Mouse (Mus musculus) embryonic stem cell, embryonic (primary cell): ENCODE measurements around the gene Gm5678.

ENCODE experiments used
- CTCF ChIA-PET, 4 experiments: fragments of 300-600 bp in 2 of 4; fragments of 350-600 bp in 2 of 4; sonication (Branson Sonifier 250); formaldehyde crosslinking; loops; one replicate each; lab custom pipeline; 2022; ENCODE audit warnings: inconsistent platforms in 2 of 4; lab: Charles Lee
- POLR2A ChIA-PET, 4 experiments: fragments of 300-600 bp in 2 of 4; fragments of 350-600 bp in 2 of 4; sonication (Branson Sonifier 250); formaldehyde crosslinking; loops; one replicate each; lab custom pipeline; 2022; ENCODE audit warnings: antibody characterized with exemption in 4 of 4, inconsistent platforms in 1 of 4; lab: Charles Lee

Gm5678 gene

DNA sequence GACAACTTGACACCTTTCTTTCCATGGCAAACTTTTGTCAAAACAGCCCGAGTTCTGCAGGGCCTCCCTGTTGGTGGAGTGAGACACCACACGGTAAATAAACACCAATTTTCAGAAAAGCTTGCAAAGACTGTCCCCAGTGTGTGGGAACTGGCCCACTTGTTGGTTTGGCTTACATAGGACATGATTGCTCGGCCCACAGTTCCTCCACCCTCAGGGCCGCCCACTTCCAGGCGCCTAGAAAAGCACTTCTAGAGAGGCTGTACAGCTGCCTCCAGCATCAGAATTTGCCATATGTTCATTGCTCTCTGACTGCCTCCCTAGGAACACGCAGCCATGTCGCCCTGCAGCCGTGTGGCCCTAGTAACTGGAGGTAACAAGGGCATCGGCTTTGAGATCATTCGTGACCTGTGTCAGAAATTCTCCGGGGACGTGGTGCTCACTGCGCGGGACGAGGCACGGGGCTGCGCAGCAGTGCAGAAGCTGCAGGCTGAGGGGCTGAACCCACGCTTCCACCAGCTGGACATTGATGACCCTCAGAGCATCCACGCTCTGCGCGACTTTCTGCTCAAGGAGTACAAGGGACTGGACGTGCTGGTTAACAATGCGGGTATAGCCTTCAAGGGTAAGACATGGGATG is at the start of gene Gm5678:
Gm5678 (plus strand) TSS at position 337 of the 640 bp plus-strand sequence.
- ChIA-PET CTCF (interaction anchor here in 2 of 4 experiments (1.2 to 1.6 kb wide), 2 partner anchors 21 to 48 kb away, joined by 3 read pairs; no protein-coding TSS in a partner anchor), POLR2A (interaction anchor here in 2 of 4 experiments (0.9 to 1.0 kb wide), 2 partner anchors 12 to 19 kb away, joined by 3 to 4 read pairs; no protein-coding TSS in a partner anchor)

DNA sequence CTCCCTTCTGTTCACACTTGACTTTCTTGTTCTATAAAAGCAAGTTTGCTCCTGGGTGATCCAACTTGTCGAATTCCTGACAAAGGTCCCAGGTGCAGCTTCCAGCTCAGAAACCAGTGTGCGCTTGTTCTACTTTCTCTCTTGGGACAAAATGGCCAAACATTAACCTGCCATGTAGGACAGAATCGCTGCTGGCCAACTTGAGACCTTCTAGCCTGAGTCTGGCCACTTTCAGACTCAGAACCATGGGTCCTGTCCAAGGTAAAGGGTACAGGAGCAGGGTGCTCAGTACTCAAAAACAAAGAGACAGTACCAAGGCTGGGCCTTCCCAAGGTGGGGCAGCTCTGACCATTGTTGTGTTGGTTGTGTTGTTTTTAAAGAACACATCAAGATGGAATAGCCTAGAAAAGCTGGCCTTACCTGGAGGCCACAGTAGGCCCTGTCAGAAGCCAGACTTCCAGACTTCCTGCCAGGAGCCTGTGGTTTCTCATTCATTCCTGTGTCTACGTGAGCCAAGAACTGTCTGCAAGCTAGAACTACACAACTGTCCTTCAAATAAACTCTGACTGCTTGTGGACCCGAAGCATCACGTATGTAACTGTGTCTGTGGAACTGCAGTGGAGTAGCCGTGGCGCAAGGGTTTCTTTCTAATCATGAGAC is 49.4 kb upstream of the Gm5678 start:
- POLR2A ChIA-PET, result no interaction called here
- CTCF ChIA-PET, result interaction anchor here in 1 of 4 experiments (0.9 kb wide), 1 partner anchor 124 kb away, joined by 3 read pairs; no protein-coding TSS in a partner anchor

DNA sequence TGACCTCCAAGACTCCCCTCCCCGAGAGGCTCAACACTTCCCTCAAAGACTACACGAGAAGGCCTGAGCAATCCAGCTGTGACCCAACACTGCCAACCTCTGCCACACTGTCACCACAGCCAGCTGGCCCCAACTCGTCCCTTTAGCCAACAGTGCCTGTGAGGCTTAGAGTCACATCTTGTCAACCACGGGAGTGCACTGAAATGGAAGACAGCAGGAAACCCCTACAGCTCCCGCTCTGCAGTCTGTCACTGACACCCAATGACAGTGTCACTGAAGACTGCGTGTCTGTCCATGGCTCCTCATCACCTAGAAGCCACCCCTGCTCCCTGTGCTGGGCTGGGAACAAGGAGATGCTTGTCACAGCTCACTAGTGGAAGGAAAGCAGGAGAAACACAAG is 46.8 kb upstream of the Gm5678 start:
- POLR2A ChIA-PET, result interaction anchor here in 1 of 4 experiments (1.0 kb wide), 1 partner anchor 16 kb away, joined by 3 read pairs; no protein-coding TSS in a partner anchor
- CTCF ChIA-PET, result no interaction called here

DNA sequence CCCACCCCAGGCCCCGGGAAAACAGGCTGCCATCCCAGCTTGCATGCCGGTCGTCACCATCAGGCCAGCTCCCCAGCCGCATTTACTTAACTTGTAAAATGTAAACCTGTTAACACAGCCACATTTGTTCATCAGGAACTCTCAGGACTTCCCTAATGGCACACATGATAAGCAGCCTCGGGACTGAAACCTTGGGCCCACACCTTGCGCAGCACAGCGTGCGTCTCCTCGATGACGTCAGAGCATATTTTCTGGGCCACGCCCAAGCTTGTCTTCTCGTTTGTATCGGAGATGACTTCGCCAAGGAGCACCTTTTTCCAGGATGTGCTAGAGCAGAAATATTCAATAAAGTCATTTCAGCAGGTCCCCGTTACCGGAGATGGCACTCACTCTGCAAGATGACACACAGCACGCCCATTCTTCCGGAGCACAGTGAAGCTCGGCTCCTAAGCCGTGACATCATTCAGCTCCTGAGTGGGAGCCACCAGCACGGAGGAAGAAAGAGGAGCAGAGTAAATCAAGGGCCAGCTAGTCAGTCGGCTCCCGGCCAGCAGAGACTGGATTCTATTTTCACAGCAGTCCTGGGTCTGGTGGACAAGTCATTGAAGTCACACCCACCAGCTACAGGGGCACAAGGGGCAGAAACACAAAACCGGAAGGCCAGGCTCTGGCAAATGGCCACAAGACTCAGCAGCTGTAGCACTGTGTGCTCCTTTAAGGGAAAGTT is 42.8 kb upstream of the Gm5678 start:
- POLR2A ChIA-PET, result interaction anchor here in 3 of 4 experiments (0.8 to 2.4 kb wide), 9 partner anchors 10 to 887 kb away, joined by 3 to 10 read pairs (median 3); partner anchors contain the start of gene Setd4 (in 3 of the 3)
- CTCF ChIA-PET, result interaction anchor here in 2 of 4 experiments (0.8 to 2.2 kb wide), 4 partner anchors 8 to 200 kb away, joined by 4 to 6 read pairs (median 4); no protein-coding TSS in a partner anchor

DNA sequence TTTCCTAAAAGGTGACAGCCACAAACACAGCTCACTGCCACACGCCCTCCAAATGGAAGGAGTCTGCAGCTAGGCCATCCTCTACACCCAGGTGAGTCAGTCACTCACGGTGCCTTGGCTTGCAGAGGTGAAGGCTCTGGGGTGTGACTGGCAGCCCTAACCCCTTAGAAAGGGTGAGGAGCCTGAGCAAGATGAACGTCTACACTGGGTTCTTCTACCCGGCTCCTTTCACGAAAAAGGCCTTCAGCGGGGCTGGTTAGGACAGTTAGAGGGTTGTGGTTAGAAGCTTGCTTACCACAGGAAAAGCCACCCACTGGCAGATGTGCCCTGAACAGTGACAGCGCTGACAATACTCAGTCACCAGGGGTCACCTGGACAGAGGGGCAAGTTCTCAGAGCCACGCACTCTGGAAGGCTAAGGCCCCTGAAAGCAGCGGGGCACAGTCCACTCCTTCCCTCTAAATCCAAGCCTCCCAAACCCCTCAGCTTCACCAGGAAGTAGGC is 42.1 kb upstream of the Gm5678 start:
- ChIA-PET CTCF (interaction anchor here in 2 of 4 experiments (1.6 to 2.2 kb wide), 3 partner anchors 9 to 200 kb away, joined by 4 to 6 read pairs (median 4); no protein-coding TSS in a partner anchor), POLR2A (interaction anchor here in 3 of 4 experiments (0.8 to 2.4 kb wide), 7 partner anchors 10 to 209 kb away, joined by 3 to 10 read pairs (median 4); partner anchors contain the start of gene Setd4 (in 3 of the 3))

DNA sequence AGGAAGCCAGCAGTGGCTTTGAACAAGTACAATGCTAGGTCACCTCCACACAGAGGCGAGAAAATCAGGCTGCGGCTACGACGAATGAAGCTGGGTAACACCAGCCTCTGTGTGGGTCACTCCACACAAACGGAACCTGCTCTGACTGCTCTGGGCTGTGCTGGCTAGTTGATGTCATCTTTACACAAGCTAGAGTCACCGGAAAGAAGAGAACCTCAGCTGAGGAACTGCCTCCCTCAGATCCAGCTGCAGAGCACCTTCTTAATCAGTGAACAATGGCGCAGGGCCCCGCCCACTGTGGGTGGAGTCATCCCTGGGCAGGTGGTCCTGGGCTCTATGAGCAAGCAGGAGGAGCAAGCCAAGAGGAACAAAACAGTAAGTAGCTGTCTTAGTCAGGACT is 41.5 kb upstream of the Gm5678 start:
- ChIA-PET CTCF (interaction anchor here in 2 of 4 experiments (0.9 to 1.6 kb wide), 2 partner anchors 9 to 89 kb away, joined by 3 to 4 read pairs; no protein-coding TSS in a partner anchor), POLR2A (interaction anchor here in 3 of 4 experiments (0.6 to 2.4 kb wide), 8 partner anchors 10 to 397 kb away, joined by 3 to 10 read pairs (median 3); partner anchors contain the start of gene Setd4 (in 3 of the 3))

DNA sequence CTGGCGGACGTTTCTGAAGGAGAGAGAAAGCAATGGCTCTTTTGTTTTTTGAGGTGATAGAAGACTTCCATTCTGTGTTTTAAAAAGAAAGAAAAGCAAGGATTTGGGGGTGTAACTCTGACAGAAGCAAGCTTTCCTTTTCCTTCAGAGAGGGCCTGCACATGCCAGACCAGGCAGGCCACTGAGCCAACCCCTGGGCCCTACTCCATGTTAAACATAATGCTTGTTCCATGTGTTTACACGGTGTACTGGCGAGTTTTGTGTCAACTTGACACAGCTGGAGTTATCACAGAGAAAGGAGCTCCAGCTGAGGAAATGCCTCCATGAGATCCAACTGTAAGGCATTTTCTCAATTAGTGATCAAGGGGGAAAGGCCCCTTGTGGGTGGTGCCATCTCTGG is 39.6 kb upstream of the Gm5678 start:
- ChIA-PET POLR2A (interaction anchor here in 1 of 4 experiments (0.9 to 1.5 kb wide), 2 partner anchors 16 to 891 kb away, joined by 3 to 5 read pairs; partner anchors contain the start of gene Setd4), CTCF (interaction anchor here in 1 of 4 experiments (0.9 kb wide), 1 partner anchor 198 kb away, joined by 3 read pairs; no protein-coding TSS in a partner anchor)

DNA sequence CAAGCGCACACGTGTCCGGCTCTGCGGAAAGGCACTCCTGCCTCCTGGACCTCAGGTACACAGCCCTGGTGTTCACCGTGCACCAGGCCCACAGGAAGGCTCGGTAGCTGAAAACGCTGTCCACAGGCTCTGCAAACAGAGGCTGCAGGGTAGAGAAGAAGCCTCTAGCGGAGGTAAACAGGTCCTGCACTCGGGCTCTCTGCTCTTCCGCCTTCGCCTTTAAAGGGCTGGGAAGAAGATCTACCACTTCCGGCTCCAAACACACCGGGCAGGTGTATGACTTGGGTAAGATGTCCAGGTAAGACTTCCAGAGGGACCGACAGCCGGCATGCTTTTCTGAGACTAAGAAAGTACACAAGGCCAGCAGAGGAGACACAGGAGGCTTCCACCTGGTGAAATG is 37.0 kb upstream of the Gm5678 start:
- ChIA-PET POLR2A (interaction anchor here in 1 of 4 experiments (0.7 kb wide), 1 partner anchor 544 kb away, joined by 3 read pairs; no protein-coding TSS in a partner anchor), CTCF (interaction anchor here in 1 of 4 experiments (0.6 kb wide), 1 partner anchor 298 kb away, joined by 3 read pairs; no protein-coding TSS in a partner anchor)

DNA sequence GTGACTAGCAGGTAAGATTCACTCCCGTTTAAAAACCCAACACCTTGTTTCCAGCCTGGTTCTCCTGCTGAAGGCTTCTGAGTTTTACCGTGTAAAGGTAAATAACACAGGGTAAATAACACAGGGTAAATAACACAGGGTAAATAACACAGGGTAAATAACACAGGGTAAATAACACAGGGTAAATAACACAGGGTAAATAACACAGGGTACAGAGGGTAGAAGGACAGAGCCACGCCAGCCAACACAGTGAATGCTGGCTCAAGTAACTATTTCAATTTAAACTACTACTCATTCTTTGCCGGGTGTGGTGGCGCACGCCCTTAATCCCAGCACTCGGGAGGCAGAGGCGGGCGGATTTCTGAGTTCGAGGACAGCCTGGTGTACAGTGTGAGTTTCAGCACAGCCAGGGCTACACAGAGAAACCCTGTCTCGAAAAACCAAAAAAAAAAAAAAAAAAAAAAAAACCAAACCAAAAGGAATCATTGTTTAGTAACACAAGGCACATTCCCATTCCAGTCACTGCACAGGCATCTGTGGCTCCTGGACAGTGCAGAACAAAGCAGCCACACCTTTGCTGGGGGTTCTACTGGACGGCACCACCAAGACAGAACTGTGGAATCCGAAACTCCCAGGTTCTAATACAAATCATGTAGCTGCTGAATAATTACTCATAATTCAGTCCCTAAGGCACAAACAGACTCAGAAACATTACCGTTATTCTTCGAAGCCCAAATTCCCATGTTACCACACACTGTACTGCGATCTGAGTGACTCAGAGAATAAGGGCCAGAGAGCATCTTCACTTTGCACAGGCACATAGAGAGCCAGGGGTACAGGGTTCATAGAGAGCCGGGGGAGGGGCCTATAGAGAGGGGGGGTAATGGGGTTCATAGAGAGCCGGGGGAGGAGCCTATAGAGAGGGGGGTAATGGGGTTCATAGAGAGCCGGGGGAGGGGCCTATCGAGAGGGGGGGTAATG is 36.2 kb upstream of the Gm5678 start:
- ChIA-PET CTCF (interaction anchor here in 1 of 4 experiments (0.6 kb wide), 1 partner anchor 299 kb away, joined by 3 read pairs; no protein-coding TSS in a partner anchor), POLR2A (interaction anchor here in 1 of 4 experiments (2.4 kb wide), 1 partner anchor 13 kb away, joined by 7 read pairs; the partner anchor contains the start of gene Setd4)

DNA sequence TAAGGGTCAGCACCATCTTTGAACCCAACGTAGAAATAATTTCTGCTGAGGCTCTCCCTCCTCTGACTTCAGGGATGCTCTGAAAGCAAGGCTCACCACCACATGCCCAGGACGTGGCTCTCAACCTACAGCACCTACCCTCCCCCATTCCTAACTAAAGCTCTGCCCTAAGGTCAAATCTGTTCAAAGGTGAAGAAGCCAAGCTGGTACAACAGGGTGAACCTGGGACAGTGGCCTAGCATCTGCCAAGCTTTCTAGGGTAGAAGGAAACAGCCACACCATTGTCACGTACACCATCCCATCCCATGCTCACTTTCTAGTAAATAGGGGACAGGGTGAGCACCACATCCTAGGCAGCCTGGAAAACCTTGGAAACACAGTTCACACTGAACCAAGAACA is 35.2 kb upstream of the Gm5678 start:
- ChIA-PET CTCF (interaction anchor here in 1 of 4 experiments (0.8 kb wide), 1 partner anchor 118 kb away, joined by 5 read pairs; no protein-coding TSS in a partner anchor), POLR2A (interaction anchor here in 3 of 4 experiments (0.7 to 2.4 kb wide), 4 partner anchors 11 to 513 kb away, joined by 3 to 7 read pairs (median 6); partner anchors contain the start of gene Setd4 (in 3 of the 3))

DNA sequence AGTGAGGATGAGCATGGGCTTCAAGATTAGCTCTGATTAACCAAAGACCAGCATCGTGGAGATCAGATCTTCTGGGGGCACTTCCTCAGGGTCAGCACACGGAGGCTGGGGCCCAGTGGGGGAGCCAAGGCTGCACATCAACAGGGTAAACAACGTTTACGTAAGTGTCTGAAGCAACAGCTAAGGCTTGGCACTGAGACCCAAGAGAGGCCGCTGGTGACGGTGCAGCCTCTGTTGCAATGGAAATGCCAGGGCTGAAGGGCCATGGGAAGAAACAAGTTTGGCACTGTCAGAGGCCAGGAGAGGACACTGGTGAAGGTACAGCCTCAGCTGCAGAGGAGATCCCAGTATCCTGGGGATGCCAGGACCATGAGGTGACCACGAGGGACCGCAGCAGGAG is 34.5 kb upstream of the Gm5678 start:
- ChIA-PET POLR2A (interaction anchor here in 3 of 4 experiments (1.2 to 2.4 kb wide), 3 partner anchors 11 kb away, joined by 4 to 7 read pairs (median 7); partner anchors contain the start of gene Setd4 (in 3 of the 3)), CTCF (interaction anchor here in 1 of 4 experiments (0.8 kb wide), 1 partner anchor 117 kb away, joined by 5 read pairs; no protein-coding TSS in a partner anchor)

DNA sequence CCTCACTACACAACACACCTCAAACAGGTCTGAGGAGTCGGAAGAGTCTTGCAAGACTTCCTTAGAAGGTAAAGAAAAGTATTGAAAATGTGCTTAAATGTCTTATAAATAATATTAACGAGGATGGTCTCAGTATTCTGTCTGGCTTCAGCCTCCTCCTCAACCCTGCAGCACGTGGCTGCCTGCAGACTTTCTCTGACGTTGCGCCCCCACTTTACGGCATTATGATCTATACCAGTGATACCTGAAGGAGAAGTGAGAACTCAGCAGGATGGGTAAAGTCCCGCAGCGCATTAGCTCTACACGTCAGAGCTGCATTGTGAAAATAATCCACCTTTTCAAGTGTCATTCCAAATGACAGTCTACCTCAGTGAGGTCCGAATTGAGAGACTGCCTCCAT is 33.4 kb upstream of the Gm5678 start:
- POLR2A ChIA-PET, result no interaction called here
- CTCF ChIA-PET, result no interaction called here

DNA sequence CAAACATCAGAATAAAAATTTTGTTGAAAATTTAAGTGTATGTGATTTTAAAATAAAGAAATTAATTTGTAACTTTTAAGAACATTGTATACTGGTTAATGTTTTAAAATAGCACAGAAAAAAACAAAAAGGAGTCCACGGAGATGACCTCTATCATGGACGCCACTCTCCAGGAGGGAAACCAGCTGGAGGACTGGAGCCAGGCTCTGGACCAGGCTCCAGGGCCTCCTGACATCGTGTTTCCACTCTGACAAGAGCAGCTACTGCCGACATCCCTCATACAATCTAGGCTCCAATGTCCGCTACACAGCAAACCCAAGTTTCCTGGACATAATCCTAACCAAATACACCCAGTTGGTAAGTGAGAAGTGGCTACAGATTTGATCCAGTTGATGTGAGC is 32.1 kb upstream of the Gm5678 start:
- CTCF ChIA-PET, result no interaction called here
- POLR2A ChIA-PET, result interaction anchor here in 1 of 4 experiments (0.6 kb wide), 1 partner anchor 1785 kb away, joined by 3 read pairs; no protein-coding TSS in a partner anchor

DNA sequence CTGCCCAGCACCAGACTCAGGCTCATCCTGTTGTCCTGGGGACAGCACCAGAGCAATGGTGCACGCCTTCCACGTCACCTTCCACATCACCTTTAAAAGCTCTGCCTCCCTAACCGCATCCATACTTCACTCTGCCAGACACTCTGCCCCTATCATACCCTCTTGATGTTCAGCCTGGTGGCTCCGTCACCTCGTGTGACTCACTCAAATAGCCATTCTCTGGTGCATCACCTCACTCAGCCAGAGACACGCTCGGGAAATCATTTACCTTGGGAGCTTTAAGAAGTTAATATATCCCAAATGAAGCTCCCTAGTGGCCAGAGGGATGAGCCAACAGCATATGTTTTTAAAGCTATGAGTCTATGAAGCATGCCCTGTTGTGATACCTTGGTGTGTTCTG is 31.1 kb upstream of the Gm5678 start:
- CTCF ChIA-PET, result no interaction called here
- POLR2A ChIA-PET, result interaction anchor here in 2 of 4 experiments (0.6 to 0.9 kb wide), 2 partner anchors 12 to 585 kb away, joined by 3 to 5 read pairs; no protein-coding TSS in a partner anchor

DNA sequence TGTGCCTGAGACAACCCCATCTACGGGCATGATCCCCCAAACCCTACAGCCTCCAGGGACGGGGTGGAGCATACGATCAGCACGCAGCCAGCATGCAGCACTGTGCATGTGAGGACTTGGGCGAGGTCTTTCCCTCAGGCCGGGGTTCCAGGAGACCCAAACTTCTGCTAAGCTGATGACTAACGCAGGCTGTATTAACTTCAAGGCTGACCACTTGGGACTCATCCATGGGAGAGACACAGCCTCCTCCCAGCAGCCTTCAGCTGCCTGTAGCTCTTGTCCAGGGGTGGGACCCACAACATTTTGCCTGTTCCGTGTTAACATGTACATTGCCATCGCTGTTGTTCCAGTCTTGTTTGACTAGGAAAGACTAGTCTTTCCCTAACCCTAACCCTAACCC is 30.3 kb upstream of the Gm5678 start:
- ChIA-PET CTCF (no interaction called here), POLR2A (interaction anchor here in 2 of 4 experiments (0.6 to 0.9 kb wide), 2 partner anchors 17 to 585 kb away, joined by 3 to 5 read pairs; no protein-coding TSS in a partner anchor)

DNA sequence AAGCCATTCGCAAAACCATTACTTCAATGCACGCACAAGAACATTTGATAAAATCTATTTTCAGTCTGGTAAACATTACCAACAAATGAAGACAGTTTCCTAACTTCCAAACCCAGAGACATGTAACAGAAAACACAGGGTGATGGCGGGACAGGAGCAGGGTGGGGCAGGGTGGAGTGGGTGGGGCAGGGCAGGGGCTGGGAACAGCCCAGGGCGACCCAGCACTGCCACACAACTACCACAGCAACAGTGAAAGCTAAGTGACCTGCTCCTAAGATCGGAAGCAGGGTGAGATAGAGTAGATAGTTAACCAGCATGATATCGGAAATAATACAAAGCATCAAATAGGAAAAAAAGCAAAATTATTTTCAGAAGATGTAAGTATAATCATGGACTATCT is 28.4 kb upstream of the Gm5678 start:
- ChIA-PET CTCF (interaction anchor here in 1 of 4 experiments (0.6 kb wide), 1 partner anchor 68 kb away, joined by 3 read pairs; no protein-coding TSS in a partner anchor), POLR2A (no interaction called here)
